Mouse (Mus musculus) embryonic fibroblast, embryonic 13.5 days (primary cell): ENCODE results near the gene Gm20388. TPM values are rescaled to one million over a fixed set of nuclear protein-coding genes. Genes with fewer than 3 reads are reported as not detected.
"Not testable (repeated sequence)": the region's sequence is repeated elsewhere in the genome, so short reads cannot be mapped to it uniquely, and the experiment has no call there.

Experiments
- H3K27ac ChIP-seq: 2 replicates; pipeline ENCODE4 v1.5.1; 2012; ENCODE audit warnings: low read length, control low read depth, inconsistent platforms; ENCODE audit not compliant: insufficient read depth
- H3K4me1 ChIP-seq: 2 replicates; pipeline ENCODE4 v1.6.1; 2011; ENCODE audit warnings: low read length; ENCODE audit not compliant: control insufficient read depth, insufficient read depth
- H3K4me3 ChIP-seq: 2 replicates; pipeline ENCODE4 v1.5.1; 2011; ENCODE audit warnings: mild to moderate bottlenecking, control low read depth, low read length; ENCODE audit not compliant: insufficient read depth
- CTCF ChIP-seq: IDR thresholded peaks from 2 replicates; pipeline ENCODE4 v1.5.1; 2011; ENCODE audit warnings: mild to moderate bottlenecking, control low read depth, low read length, moderate library complexity, borderline replicate concordance; ENCODE audit not compliant: insufficient read depth
- POLR2A ChIP-seq: IDR thresholded peaks from 2 replicates; pipeline ENCODE4 v1.6.1; 2011; ENCODE audit warnings: low read depth, mild to moderate bottlenecking, control low read depth, low read length, moderate library complexity
- polyA plus RNA-seq: library from polyadenylated mRNA; stranded (reverse); fragments of >200 nt; gene quantifications from 2 replicates; pipeline ENCODE4 v1.2.4, GENCODE M21; 2011; ENCODE audit warnings: low read depth; ENCODE audit not compliant: missing spikeins, insufficient read length

The Gm20388 gene
- polyA plus RNA-seq, 1 experiment = 82.8 TPM

DNA sequence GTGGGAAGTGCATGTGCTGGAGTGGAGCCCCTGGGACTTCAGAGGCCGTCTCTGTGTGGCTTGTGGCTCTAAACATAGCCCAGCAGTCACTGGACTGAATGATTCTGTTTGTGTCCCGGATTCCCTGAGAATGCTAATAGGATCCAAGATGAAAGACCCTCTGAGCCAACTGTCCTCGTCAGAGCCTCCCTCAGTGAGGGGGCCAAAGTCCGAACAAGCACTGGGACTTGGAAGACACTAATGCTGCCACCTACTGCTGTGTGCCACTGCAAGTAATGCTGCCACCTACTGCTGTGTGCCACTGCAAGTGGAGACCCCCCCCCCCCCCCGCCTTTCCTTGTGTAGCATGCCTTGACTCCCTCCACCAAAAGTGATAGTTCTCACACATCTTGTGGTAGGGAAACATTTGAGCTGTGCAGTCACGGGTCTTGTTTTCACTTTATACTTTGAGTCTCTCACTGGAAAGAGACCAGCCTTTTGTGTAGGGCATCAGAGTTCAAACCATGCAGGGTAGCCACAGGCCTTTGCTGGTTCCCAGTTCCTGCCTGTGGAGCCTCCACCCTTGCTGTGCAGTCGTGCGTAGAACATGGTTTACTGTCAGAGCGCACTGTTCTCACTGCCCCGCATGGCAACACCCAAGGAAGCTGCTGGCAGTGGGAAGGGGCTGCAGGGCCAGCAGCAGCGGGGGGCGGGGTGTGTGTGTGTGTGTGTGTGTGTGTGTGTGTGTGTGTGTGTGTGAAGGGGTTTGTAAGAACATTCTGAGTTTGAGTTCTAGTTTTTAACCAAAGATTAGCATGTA is 3187.3 kb downstream of the Gm20388 start:
- TF ChIP-seq POLR2A = no peak
- no peak for TF ChIP-seq CTCF
- Histone ChIP-seq H3K4me1 (peaks cover 4% of the 10 kb centered on the region), H3K27ac (no peak overlapping the region), H3K4me3 (no peak overlapping the region)

DNA sequence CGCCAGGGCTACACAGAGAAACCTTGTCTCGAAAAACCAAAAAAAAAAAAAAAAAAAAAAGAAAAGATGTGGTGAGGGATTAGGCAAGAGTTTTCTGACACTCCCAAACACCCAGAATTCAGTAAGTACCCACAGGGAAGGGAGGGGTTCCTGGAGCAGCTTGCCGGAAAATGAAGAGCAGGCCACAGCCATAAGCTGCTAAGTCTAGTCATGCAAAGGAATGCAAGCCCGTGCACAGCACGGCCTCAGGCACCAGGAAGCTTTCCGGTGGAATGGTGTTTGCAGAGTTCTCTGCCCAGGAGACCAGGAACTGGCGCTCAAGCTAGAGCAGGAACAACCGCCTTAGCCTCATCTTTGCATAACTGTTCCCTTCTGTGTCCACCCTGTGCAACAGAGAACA is 3189.6 kb downstream of the Gm20388 start:
- H3K4me3 ChIP-seq = no peak overlapping the region
- H3K27ac ChIP-seq = peak overlapping the region; percentile 86
- peaks cover 4% of the 10 kb centered on the region for H3K4me1 ChIP-seq
- TF ChIP-seq CTCF = no peak
- TF ChIP-seq POLR2A = peak; percentile 50; the same call in 1 of the 2 replicates

DNA sequence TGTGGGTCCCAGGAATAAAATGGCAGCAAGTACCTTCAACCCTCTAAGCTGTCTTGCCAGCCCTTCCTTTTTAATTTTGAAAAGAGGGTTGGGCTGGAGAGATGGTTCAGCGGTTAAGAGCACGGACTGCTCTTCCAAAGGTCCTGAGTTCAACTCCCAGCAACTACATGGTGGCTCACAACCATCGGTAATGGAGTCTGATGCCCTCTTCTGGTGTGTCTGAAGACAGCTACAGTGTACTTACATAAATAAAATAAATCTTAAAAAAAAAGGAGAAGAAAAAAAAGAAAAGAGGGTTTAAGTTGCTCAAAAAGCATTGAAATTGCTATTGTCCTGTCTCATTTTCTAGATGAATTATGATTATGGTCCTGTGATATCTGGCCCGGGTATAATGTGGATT is 3190.6 kb downstream of the Gm20388 start:
- Histone ChIP-seq H3K4me3 (no peak overlapping the region), H3K27ac (no peak overlapping the region), H3K4me1 (peaks cover 4% of the 10 kb centered on the region)
- no peak for TF ChIP-seq CTCF
- TF ChIP-seq POLR2A = no peak

DNA sequence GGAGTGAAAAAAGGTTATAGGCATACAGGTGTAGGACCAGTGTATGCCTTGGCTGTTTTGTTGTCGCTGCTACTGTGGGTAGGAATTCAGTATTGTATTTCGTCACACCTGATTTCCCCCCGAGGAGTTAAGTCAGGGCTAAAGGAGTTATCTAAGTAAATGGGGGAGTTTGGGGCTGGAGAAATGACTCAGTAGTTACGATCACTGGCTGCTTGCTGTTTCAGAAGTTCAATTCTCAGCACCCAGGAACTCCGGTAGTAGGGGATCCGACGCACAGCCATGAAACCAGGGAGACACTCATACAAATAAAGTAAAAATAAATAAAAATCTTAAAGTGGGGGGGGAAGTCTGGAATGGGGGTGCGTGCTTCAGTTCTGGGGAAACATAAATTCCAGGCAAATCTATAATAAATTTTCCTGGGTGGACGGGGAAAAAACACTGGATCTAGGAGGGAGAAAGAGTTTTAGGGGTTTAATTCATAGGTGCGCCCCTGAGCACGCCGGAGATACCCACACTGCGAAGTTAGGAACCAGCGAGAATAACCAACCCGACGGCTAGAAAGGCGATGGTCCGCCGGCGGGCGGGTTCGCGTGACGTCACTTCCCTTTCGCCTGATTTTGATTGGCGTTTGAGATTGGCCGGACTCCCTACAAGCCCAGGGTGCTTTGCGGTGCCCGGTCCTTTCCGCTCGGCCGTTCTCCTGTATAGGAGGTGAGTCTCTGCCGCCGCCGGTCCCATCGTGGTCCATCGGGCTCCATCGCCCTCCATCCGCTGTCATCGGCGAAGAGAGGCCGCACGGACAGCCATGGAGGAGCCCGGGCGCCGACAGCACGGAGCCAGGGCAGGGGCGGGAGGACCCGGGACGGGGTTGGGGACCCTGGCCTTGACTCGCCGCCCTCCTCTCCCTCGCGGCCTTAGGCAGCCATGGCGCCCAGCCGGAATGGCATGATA is 3191.4 kb downstream of the Gm20388 start, which contains the start of gene Rpl13:
Gene Rpl13 (plus strand): TSS at position 616 of the 951 bp plus-strand sequence.
- no peak for TF ChIP-seq CTCF
- peak; percentile 96 for TF ChIP-seq POLR2A
- peaks cover 4% of the 10 kb centered on the region for H3K4me1 ChIP-seq
- peak within 1 kb of the TSS; percentile 59 for H3K27ac ChIP-seq
- peak within 1 kb of the TSS; percentile 95 for H3K4me3 ChIP-seq

DNA sequence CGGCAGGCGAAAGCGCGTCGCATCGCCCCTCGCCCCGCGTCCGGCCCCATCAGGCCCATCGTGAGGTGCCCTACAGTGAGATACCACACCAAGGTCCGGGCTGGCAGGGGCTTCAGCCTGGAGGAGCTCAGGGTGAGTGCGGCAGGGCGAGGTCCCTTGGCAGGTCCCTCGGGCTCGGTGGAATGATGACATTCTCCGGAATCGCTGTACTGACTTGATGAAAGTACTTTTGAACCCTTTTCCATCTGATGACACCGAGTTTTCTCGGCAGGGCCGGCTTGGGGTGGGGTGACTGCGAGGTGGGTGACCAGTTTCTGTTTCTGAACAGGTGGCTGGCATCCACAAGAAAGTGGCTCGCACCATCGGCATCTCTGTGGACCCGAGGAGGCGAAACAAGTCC is 3192.2 kb downstream of the Gm20388 start:
- not testable (repeated sequence) for H3K4me1 ChIP-seq
- Histone ChIP-seq H3K4me3 (peak overlapping the region; percentile 95), H3K27ac (peak overlapping the region; percentile 45; the same call in 1 of the 2 replicates)

DNA sequence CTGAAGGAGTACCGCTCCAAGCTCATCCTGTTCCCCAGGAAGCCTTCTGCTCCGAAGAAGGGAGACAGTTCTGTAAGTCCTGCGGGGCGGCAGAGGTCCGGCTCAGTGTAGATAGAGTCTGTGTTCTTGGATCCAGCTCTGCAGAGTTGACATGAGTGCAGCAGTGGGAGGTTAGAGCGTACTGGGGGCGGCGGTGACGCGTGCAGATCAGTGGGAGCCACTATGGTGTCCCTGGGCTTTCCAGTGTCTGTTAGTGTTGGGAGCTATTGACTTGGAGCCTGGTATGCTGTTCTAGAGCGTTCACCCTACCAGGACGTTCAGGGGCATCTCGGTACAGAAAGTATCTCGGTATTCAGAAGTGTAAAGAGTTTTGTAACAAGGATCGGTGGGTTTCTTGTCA is 3192.6 kb downstream of the Gm20388 start:
- Histone ChIP-seq H3K27ac (peak overlapping the region; percentile 45), H3K4me3 (peak overlapping the region; percentile 95), H3K4me1 (peaks cover 4% of the 10 kb centered on the region)
- TF ChIP-seq POLR2A (0 out of 2 replicates have a peak, but pooled peaks have one; percentile 20), CTCF (no peak)

DNA sequence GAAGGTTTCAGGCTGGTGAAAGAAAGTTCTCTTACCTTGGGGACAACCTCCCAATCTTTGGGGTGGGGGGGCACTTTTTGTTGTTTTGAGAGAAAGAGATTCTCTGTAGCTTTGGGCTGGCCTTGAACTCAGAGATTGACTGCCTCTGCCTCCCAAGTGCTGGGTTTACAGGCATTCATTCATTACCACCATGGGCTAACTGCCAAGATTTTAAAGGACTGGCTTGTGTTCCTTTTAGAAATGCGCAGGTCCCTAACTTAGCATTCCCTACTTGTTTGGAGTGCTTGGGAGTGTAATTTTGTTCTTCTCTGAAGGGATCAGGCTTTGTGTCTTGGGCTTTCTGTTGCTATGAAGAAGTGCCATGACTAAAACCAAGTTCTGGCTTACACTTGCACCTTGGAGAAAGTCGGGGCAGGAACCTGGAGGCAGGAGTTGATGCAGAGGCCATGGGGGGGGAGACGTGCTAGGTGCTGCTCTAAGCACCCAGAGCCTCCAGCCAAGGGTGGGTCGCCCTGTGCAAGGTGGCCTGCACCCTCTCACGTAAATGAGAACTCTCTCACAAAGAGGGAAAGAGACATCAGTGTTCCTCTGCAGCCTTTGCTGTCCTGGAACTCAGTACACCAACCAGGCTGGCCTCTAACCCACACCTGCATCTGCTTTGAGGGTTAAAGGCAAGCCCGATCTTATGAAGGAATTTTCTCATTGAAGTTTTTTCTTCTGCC is 3193.6 kb downstream of the Gm20388 start:
- Histone ChIP-seq H3K4me3 (peak overlapping the region; percentile 95), H3K27ac (no peak overlapping the region), H3K4me1 (peaks cover 4% of the 10 kb centered on the region)
- 0 out of 2 replicates have a peak, but pooled peaks have one; percentile 12 for TF ChIP-seq POLR2A
- TF ChIP-seq CTCF = no peak

DNA sequence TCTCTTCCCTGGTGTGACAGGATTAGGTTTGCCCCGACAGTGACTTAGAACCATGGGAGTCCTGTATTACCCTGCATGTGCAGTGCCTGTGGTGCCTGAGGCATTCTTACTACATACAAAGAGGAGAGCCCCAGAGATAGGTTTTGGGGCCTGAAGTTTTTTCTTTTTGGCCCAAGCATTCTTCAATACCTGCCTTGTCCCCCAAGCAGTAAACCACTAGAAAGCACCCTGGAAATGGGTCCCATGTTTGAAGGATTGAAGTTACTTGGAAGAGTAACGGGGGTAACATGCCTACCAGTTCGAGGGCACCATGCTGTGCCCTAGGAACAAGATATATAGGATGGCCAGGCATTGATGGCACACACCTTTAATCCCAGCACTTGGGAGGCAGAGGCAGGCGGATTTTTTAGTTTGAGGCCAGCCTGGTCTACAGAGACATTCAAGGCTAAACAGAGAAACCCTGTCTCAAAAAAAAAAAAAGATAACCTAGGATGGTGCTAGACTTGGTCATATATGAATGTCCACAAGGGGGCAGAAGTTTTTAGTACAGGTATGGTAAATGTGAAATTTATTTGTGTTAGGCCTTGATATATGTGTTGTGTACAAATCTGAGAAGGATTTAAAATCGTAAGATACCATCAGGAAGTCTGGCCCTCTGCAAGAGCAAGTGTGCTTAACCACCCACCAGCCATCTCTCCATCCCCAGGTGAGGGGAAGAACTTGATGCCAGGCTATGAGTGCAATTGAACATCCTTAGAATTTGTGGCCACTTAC is 3195.1 kb downstream of the Gm20388 start:
- no peaks in the 10 kb centered on the region; the same call in none of the 2 replicates for H3K4me1 ChIP-seq
- no peak overlapping the region for H3K4me3 ChIP-seq
- H3K27ac ChIP-seq = no peak overlapping the region
- TF ChIP-seq POLR2A (peak; percentile 55), CTCF (no peak)

DNA sequence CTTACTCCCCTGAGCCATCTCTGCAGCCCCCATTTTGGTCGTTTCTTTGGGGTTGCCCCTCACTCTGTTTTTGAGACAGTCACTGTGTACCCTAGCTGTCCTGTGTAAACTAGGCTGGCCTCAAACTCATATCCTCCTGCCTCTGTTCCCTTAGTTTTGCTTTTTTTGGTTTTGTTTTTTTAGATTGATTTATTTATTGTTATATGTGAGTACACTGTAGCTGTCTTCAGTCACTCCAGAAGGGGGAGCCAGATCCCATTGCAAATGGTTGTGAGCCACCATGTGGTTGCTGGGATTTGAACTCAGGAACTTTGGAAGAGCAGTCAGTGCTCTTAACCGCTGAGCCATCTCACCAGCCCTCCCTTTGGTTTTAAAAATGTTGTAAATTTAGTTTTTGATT is 3195.9 kb downstream of the Gm20388 start:
- TF ChIP-seq POLR2A (no peak), CTCF (no peak)
- Histone ChIP-seq H3K4me1 (no peaks in the 10 kb centered on the region; the same call in 1 of the 2 replicates), H3K27ac (no peak overlapping the region), H3K4me3 (no peak overlapping the region)
